Mouse (Mus musculus): ENCODE results near the gene Etv6. TPM values are rescaled to one million over a fixed set of nuclear protein-coding genes. Genes with fewer than 3 reads are reported as not detected.

Etv6 gene
- polyA plus RNA-seq, 1 experiment from 2014 or later, result 5.2 TPM

GRCm38 (mm10) chr6:134188719-134189118 lies 153.2 kb downstream of the Etv6 start:
- Histone ChIP-seq H3K9me3 (ENCODE audit: control insufficient read depth, low read length) (no peaks in the 10 kb centered on the region), H3K4me2 (ENCODE audit: low read length) (no peak overlapping the region), H3K27ac (ENCODE audit: low read length) (no peak overlapping the region), H3K4me3 (replicated peaks; ENCODE audit: low read length) (no peak overlapping the region), H3K4me1 (replicated peaks; ENCODE audit: control insufficient read depth, insufficient read depth, low read length) (peaks cover 15% of the 10 kb centered on the region), H3K36me3 (ENCODE audit: control insufficient read depth, insufficient read depth) (no peaks in the 10 kb centered on the region), H3K9ac (replicated peaks; ENCODE audit: low read depth, low read length) (no peak overlapping the region), H3K27me3 (replicated peaks; ENCODE audit: control insufficient read depth, insufficient read depth, low read length) (no peaks in the 10 kb centered on the region)
- ATAC-seq, result peak; percentile 39; the same call in 1 of the 2 replicates
- 35% methylated on average over 3 of the region's 3 CpGs for WGBS

DNA sequence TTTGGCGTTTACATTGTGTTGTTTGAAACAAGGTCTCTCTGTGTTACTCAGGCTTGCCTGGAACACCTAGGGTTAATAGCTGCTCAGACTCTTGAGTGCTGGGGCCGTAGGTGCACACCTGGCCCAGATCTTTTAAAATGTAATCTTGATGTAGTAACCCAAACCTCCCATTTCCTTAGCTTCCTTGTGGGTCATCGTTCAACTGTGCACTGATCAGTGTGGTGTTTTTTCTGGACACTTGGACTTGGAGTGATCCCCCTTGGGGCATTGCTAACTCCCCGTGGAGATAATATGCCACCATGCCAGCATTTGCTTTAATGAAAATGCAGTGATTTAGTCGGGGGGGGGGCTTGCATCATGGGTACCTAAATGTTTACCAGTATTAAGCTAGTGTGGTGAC lies 153.7 kb downstream of the Etv6 start:
- Histone ChIP-seq H3K4me3 (replicated peaks; ENCODE audit: low read length) (no peak overlapping the region), H3K27ac (ENCODE audit: low read length) (no peak overlapping the region), H3K4me1 (replicated peaks; ENCODE audit: control insufficient read depth, insufficient read depth, low read length) (peaks cover 15% of the 10 kb centered on the region), H3K36me3 (ENCODE audit: control insufficient read depth, insufficient read depth) (no peaks in the 10 kb centered on the region), H3K9ac (replicated peaks; ENCODE audit: low read depth, low read length) (no peak overlapping the region), H3K9me3 (ENCODE audit: control insufficient read depth, low read length) (no peaks in the 10 kb centered on the region), H3K4me2 (ENCODE audit: low read length) (no peak overlapping the region), H3K27me3 (replicated peaks; ENCODE audit: control insufficient read depth, insufficient read depth, low read length) (no peaks in the 10 kb centered on the region)
- peak; percentile 21 for ATAC-seq
- WGBS, result 42% methylated on average over 5 of the region's 5 CpGs

- Histone ChIP-seq H3K4me2 (ENCODE audit: low read length) (no peak overlapping the region), H3K27me3 (replicated peaks; ENCODE audit: control insufficient read depth, insufficient read depth, low read length) (no peaks in the 10 kb centered on the region), H3K9me3 (ENCODE audit: control insufficient read depth, low read length) (no peaks in the 10 kb centered on the region), H3K4me1 (replicated peaks; ENCODE audit: control insufficient read depth, insufficient read depth, low read length) (peaks cover 15% of the 10 kb centered on the region), H3K27ac (ENCODE audit: low read length) (no peak overlapping the region), H3K4me3 (replicated peaks; ENCODE audit: low read length) (no peak overlapping the region), H3K36me3 (ENCODE audit: control insufficient read depth, insufficient read depth) (no peaks in the 10 kb centered on the region), H3K9ac (replicated peaks; ENCODE audit: low read depth, low read length) (no peak overlapping the region)
- ATAC-seq, result peak; percentile 53
- 35% methylated on average over 7 of the region's 7 CpGs for WGBS
Observed at GRCm38 (mm10) chr6:134189575-134190132, 154.2 kb downstream of the Etv6 start.

GRCm38 (mm10) chr6:134190597-134191278 lies 155.2 kb downstream of the Etv6 start:
- Histone ChIP-seq H3K4me1 (replicated peaks; ENCODE audit: control insufficient read depth, insufficient read depth, low read length) (peaks cover 20% of the 10 kb centered on the region), H3K9ac (replicated peaks; ENCODE audit: low read depth, low read length) (no peak overlapping the region), H3K27me3 (replicated peaks; ENCODE audit: control insufficient read depth, insufficient read depth, low read length) (no peaks in the 10 kb centered on the region), H3K4me3 (replicated peaks; ENCODE audit: low read length) (no peak overlapping the region), H3K36me3 (ENCODE audit: control insufficient read depth, insufficient read depth) (no peaks in the 10 kb centered on the region), H3K27ac (ENCODE audit: low read length) (no peak overlapping the region), H3K4me2 (ENCODE audit: low read length) (no peak overlapping the region), H3K9me3 (ENCODE audit: control insufficient read depth, low read length) (no peaks in the 10 kb centered on the region)
- ATAC-seq, result no peak
- WGBS, result 55% methylated on average over 7 of the region's 7 CpGs

DNA sequence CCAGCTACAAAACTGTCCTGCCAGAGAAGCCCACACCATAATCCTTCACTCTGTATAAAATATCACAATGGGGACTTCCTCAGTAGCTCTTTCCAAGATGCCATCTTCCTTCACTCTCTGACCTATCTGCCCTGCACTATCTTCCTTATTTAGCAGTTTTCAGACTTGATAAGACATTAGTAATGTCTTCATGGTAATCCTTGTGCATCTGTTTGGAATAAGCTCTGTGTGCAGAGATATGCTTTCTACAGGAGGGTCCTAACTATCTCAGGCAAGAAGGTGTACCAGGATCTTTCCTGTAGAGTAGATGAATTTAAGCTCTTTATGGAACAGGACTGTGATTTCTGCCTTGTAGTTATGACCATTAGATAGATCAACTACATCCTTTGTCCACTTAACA lies 157.2 kb downstream of the Etv6 start:
- Histone ChIP-seq H3K27me3 (replicated peaks; ENCODE audit: control insufficient read depth, insufficient read depth, low read length) (no peaks in the 10 kb centered on the region), H3K9ac (replicated peaks; ENCODE audit: low read depth, low read length) (no peak overlapping the region), H3K36me3 (ENCODE audit: control insufficient read depth, insufficient read depth) (no peaks in the 10 kb centered on the region), H3K27ac (ENCODE audit: low read length) (no peak overlapping the region), H3K9me3 (ENCODE audit: control insufficient read depth, low read length) (no peaks in the 10 kb centered on the region), H3K4me1 (replicated peaks; ENCODE audit: control insufficient read depth, insufficient read depth, low read length) (peaks cover 20% of the 10 kb centered on the region), H3K4me3 (replicated peaks; ENCODE audit: low read length) (no peak overlapping the region), H3K4me2 (ENCODE audit: low read length) (no peak overlapping the region)
- ATAC-seq, result no peak

DNA sequence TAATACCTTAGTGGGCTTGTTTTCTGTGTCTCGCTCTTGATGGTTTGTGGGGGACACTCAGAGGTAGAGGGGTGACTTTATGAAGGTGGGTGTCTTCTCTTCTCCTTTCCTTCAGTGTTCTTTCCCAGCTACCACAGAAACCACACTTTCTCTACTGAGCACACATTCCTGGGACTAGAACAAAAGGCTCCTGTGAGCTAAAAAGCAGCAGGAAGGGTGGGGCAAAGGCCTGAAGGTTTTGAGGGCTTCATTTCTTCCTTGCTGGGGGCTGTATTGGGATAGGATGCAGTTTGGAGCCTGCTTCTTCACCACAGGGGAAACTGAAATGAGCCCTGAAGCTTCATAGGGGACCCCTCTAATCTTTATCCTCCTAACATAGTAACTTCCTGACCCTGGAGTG lies 164.4 kb downstream of the Etv6 start:
- Histone ChIP-seq H3K4me3 (replicated peaks; ENCODE audit: low read length) (no peak overlapping the region), H3K36me3 (ENCODE audit: control insufficient read depth, insufficient read depth) (no peaks in the 10 kb centered on the region), H3K4me1 (replicated peaks; ENCODE audit: control insufficient read depth, insufficient read depth, low read length) (0 out of 2 replicates have a peak, but pooled peaks cover 3% of the 10 kb centered on the region), H3K4me2 (ENCODE audit: low read length) (no peak overlapping the region), H3K9ac (replicated peaks; ENCODE audit: low read depth, low read length) (no peak overlapping the region), H3K9me3 (ENCODE audit: control insufficient read depth, low read length) (no peaks in the 10 kb centered on the region), H3K27me3 (replicated peaks; ENCODE audit: control insufficient read depth, insufficient read depth, low read length) (no peaks in the 10 kb centered on the region), H3K27ac (ENCODE audit: low read length) (no peak overlapping the region)
- 96% methylated on average over 1 of the region's 1 CpGs for WGBS
- no peak for ATAC-seq

- H3K4me2 ChIP-seq (ENCODE audit: low read length), result no peak overlapping the region
- H3K27ac ChIP-seq (ENCODE audit: low read length), result no peak overlapping the region
- no peak for ATAC-seq
- WGBS, result 79% methylated on average over 10 of the region's 10 CpGs
- no peaks in the 10 kb centered on the region for H3K9me3 ChIP-seq (ENCODE audit: control insufficient read depth, low read length)
- H3K4me1 ChIP-seq (replicated peaks; ENCODE audit: control insufficient read depth, insufficient read depth, low read length), result no peaks in the 10 kb centered on the region
- H3K9ac ChIP-seq (replicated peaks; ENCODE audit: low read depth, low read length), result no peak overlapping the region
- H3K27me3 ChIP-seq (replicated peaks; ENCODE audit: control insufficient read depth, insufficient read depth, low read length), result no peaks in the 10 kb centered on the region
- no peaks in the 10 kb centered on the region for H3K36me3 ChIP-seq (ENCODE audit: control insufficient read depth, insufficient read depth)
- no peak overlapping the region for H3K4me3 ChIP-seq (replicated peaks; ENCODE audit: low read length)
Observed at GRCm38 (mm10) chr6:134200577-134200976, 165.1 kb downstream of the Etv6 start.

GRCm38 (mm10) chr6:134202176-134202575 lies 166.7 kb downstream of the Etv6 start:
- Histone ChIP-seq H3K9ac (replicated peaks; ENCODE audit: low read depth, low read length) (no peak overlapping the region), H3K4me3 (replicated peaks; ENCODE audit: low read length) (no peak overlapping the region), H3K4me2 (ENCODE audit: low read length) (no peak overlapping the region), H3K27ac (ENCODE audit: low read length) (no peak overlapping the region), H3K9me3 (ENCODE audit: control insufficient read depth, low read length) (no peaks in the 10 kb centered on the region), H3K36me3 (ENCODE audit: control insufficient read depth, insufficient read depth) (no peaks in the 10 kb centered on the region), H3K27me3 (replicated peaks; ENCODE audit: control insufficient read depth, insufficient read depth, low read length) (no peaks in the 10 kb centered on the region), H3K4me1 (replicated peaks; ENCODE audit: control insufficient read depth, insufficient read depth, low read length) (peaks cover 9% of the 10 kb centered on the region)
- no peak for ATAC-seq
- WGBS, result 95% methylated on average over 5 of the region's 5 CpGs

GRCm38 (mm10) chr6:134205163-134205562 lies 169.7 kb downstream of the Etv6 start:
- Histone ChIP-seq H3K27me3 (replicated peaks; ENCODE audit: control insufficient read depth, insufficient read depth, low read length) (no peaks in the 10 kb centered on the region), H3K36me3 (ENCODE audit: control insufficient read depth, insufficient read depth) (no peaks in the 10 kb centered on the region), H3K4me2 (ENCODE audit: low read length) (no peak overlapping the region), H3K4me3 (replicated peaks; ENCODE audit: low read length) (no peak overlapping the region), H3K27ac (ENCODE audit: low read length) (no peak overlapping the region), H3K9ac (replicated peaks; ENCODE audit: low read depth, low read length) (no peak overlapping the region), H3K9me3 (ENCODE audit: control insufficient read depth, low read length) (no peaks in the 10 kb centered on the region), H3K4me1 (replicated peaks; ENCODE audit: control insufficient read depth, insufficient read depth, low read length) (peaks cover 31% of the 10 kb centered on the region)
- WGBS, result 97% methylated on average over 10 of the region's 11 CpGs
- ATAC-seq, result no peak
